Mouse (Mus musculus) heart, adult 2 months (tissue): Measurements from ENCODE around the gene Tcf7l1. TPM values are rescaled to one million over a fixed set of nuclear protein-coding genes. Genes with fewer than 3 reads are reported as not detected.

Source experiments
- DNase-seq, 2 experiments: peaks; one replicate each; pipeline ENCODE4 v3.0.0; 2021
- H3K27ac ChIP-seq: fragments of 200-600 bp; 2 replicates; pipeline ENCODE4 v1.8.1; 2022
- H3K27me3 ChIP-seq: fragments of 200-500 bp; 2 replicates; pipeline ENCODE4 v1.6.1; 2012; ENCODE audit warnings: mild to moderate bottlenecking, low read length, inconsistent platforms, mixed read lengths; ENCODE audit not compliant: control insufficient read depth, insufficient read depth
- H3K36me3 ChIP-seq: fragments of 200-500 bp; 2 replicates; pipeline ENCODE4 v1.6.1; 2012; ENCODE audit warnings: low read length, inconsistent platforms; ENCODE audit not compliant: control insufficient read depth, insufficient read depth
- H3K4me1 ChIP-seq: fragments of 200-500 bp; 2 replicates; pipeline ENCODE4 v1.6.1; 2011; ENCODE audit warnings: low read length; ENCODE audit not compliant: control insufficient read depth, insufficient read depth
- H3K4me3 ChIP-seq: fragments of 200-600 bp; 2 replicates; pipeline ENCODE4 v1.8.1; 2022
- H3K79me2 ChIP-seq: fragments of 200-500 bp; replicated peaks from 2 replicates; pipeline ENCODE4 v1.6.1; 2012; ENCODE audit warnings: mild to moderate bottlenecking, inconsistent platforms, low read length, moderate library complexity, mixed read lengths; ENCODE audit not compliant: control insufficient read depth, insufficient read depth
- H3K9ac ChIP-seq: fragments of 200-500 bp; 2 replicates; pipeline ENCODE4 v1.6.1; 2012; ENCODE audit warnings: low read depth, mild to moderate bottlenecking, control low read depth, inconsistent platforms, low read length, mixed read lengths
- CTCF ChIP-seq: fragments of 200-600 bp; IDR thresholded peaks from 2 replicates; pipeline ENCODE4 v1.8.1; 2022; ENCODE audit warnings: antibody characterized with exemption, mild to moderate bottlenecking, moderate library complexity
- EP300 ChIP-seq: fragments of 200-500 bp; IDR thresholded peaks from 2 replicates; pipeline ENCODE4 v1.6.1; 2011; ENCODE audit warnings: low read depth, low read length, control low read depth; ENCODE audit not compliant: insufficient read depth
- POLR2A ChIP-seq: fragments of 200-500 bp; IDR thresholded peaks from 2 replicates; pipeline ENCODE4 v1.6.1; 2011; ENCODE audit warnings: mild to moderate bottlenecking, low read depth, low read length, control low read depth; ENCODE audit not compliant: insufficient read depth
- WGBS: fragments of 180-500 bp; shearing (Covaris S2); methylation state at CpG from one replicate; pipeline ENCODE4 v1.1.7; 2018; 5-methylcytosine and 5-hydroxymethylcytosine counted together
- intact Hi-C: fragments of 180-260 bp; cut with DNase I; formaldehyde crosslinking; loops from one replicate; pipeline ENCODE4 v1.15.1; 2025
- polyA plus RNA-seq: library from polyadenylated mRNA; depleted of rRNA; stranded (reverse); fragments of >200 nt; gene quantifications from 2 replicates; pipeline ENCODE4 v1.2.3, GENCODE M21; 2012
- total RNA-seq, 2 experiments: library from RNA; stranded (reverse); gene quantifications; 2 replicates each; pipeline ENCODE4 v1.2.3; 2021

The Tcf7l1 gene
- total and polyA plus RNA-seq, 3 experiments = 8.8 to 17.7 (median 10.0) TPM

GRCm38 (mm10) chr6:72690595-72690994 is 98.5 kb downstream of the Tcf7l1 start:
- no peak overlapping the region for H3K27ac ChIP-seq
- H3K4me3 ChIP-seq = no peak overlapping the region
- DNase-seq = peak in 1 of 2 experiments; percentile 17
- 42% methylated on average over 10 of the region's 10 CpGs for WGBS
- no peaks in the 10 kb centered on the region for H3K79me2 ChIP-seq
- intact Hi-C loops = no loop called here
- no peaks in the 10 kb centered on the region for H3K27me3 ChIP-seq
- peaks cover 31% of the 10 kb centered on the region for H3K4me1 ChIP-seq
- TF ChIP-seq POLR2A = no peak
- TF ChIP-seq EP300 = no peak
- no peak for TF ChIP-seq CTCF
- no peak overlapping the region for H3K9ac ChIP-seq
- H3K36me3 ChIP-seq = no peaks in the 10 kb centered on the region; the same call in 1 of the 2 replicates

- no peak overlapping the region for H3K27ac ChIP-seq
- no peak overlapping the region for H3K9ac ChIP-seq
- TF ChIP-seq POLR2A (no peak), EP300 (no peak), CTCF (no peak)
- WGBS = 77% methylated on average over 8 of the region's 8 CpGs
- no peaks in the 10 kb centered on the region for H3K79me2 ChIP-seq
- H3K4me1 ChIP-seq = peaks cover 31% of the 10 kb centered on the region
- H3K36me3 ChIP-seq = no peaks in the 10 kb centered on the region; the same call in 1 of the 2 replicates
- no peaks in the 10 kb centered on the region for H3K27me3 ChIP-seq
- H3K4me3 ChIP-seq = no peak overlapping the region
- DNase-seq = no peak
- intact Hi-C loops = no loop called here
Observed at GRCm38 (mm10) chr6:72690001-72690400, 99.1 kb downstream of the Tcf7l1 start.

GRCm38 (mm10) chr6:72689046-72689445 is 100.0 kb downstream of the Tcf7l1 start:
- H3K79me2 ChIP-seq = no peaks in the 10 kb centered on the region
- peaks cover 28% of the 10 kb centered on the region for H3K4me1 ChIP-seq
- no peaks in the 10 kb centered on the region; the same call in 1 of the 2 replicates for H3K36me3 ChIP-seq
- no peak overlapping the region for H3K4me3 ChIP-seq
- no peak for DNase-seq
- no peaks in the 10 kb centered on the region for H3K27me3 ChIP-seq
- no peak overlapping the region for H3K27ac ChIP-seq
- intact Hi-C loops = loop anchor here (2.0 kb wide), 1 partner anchor 16 kb away; no protein-coding TSS in a partner anchor
- TF ChIP-seq CTCF (no peak), EP300 (no peak), POLR2A (no peak)
- 46% methylated on average over 5 of the region's 5 CpGs for WGBS
- no peak overlapping the region for H3K9ac ChIP-seq

GRCm38 (mm10) chr6:72685165-72685564 is 103.9 kb downstream of the Tcf7l1 start:
- H3K9ac ChIP-seq = no peak overlapping the region
- H3K27ac ChIP-seq = no peak overlapping the region; the same call in 1 of the 2 replicates

GRCm38 (mm10) chr6:72684260-72684805 is 104.7 kb downstream of the Tcf7l1 start:
- 67% methylated on average over 4 of the region's 4 CpGs for WGBS
- no peaks in the 10 kb centered on the region for H3K27me3 ChIP-seq
- no peak overlapping the region for H3K4me3 ChIP-seq
- no peak overlapping the region for H3K9ac ChIP-seq
- H3K4me1 ChIP-seq = peaks cover 21% of the 10 kb centered on the region
- 0 out of 2 replicates have a peak, but pooled peaks cover 2% of the 10 kb centered on the region for H3K79me2 ChIP-seq
- H3K36me3 ChIP-seq = peaks cover 2% of the 10 kb centered on the region; the same call in 1 of the 2 replicates
- intact Hi-C loops = loop anchor here (5.0 kb wide), 1 partner anchor 33 kb away; no protein-coding TSS in a partner anchor
- TF ChIP-seq EP300 (no peak), CTCF (no peak), POLR2A (no peak)
- H3K27ac ChIP-seq = no peak overlapping the region
- peak in 1 of 2 experiments; percentile 29 for DNase-seq

More at GRCm38 (mm10) chr6:72685165-72685564, 103.9 kb downstream of the Tcf7l1 start:
- Histone ChIP-seq H3K27me3 (no peaks in the 10 kb centered on the region), H3K79me2 (no peaks in the 10 kb centered on the region), H3K4me3 (no peak overlapping the region), H3K4me1 (peaks cover 25% of the 10 kb centered on the region), H3K36me3 (peaks cover 2% of the 10 kb centered on the region; the same call in 1 of the 2 replicates)
- TF ChIP-seq POLR2A (no peak), CTCF (no peak), EP300 (no peak)
- DNase-seq = peak; percentile 53 to 66
- intact Hi-C loops = no loop called here
- WGBS = 33% methylated on average over 9 of the region's 9 CpGs

GRCm38 (mm10) chr6:72682238-72682637 is 106.8 kb downstream of the Tcf7l1 start:
- Histone ChIP-seq H3K36me3 (peaks cover 2% of the 10 kb centered on the region; the same call in 1 of the 2 replicates), H3K27ac (no peak overlapping the region), H3K27me3 (no peaks in the 10 kb centered on the region), H3K79me2 (peaks cover 2% of the 10 kb centered on the region; the same call in 1 of the 2 replicates), H3K9ac (no peak overlapping the region), H3K4me3 (no peak overlapping the region), H3K4me1 (peaks cover 20% of the 10 kb centered on the region)
- TF ChIP-seq CTCF (no peak), POLR2A (no peak), EP300 (no peak)
- intact Hi-C loops = loop anchor here (5.0 kb wide), 1 partner anchor 35 kb away; no protein-coding TSS in a partner anchor
- DNase-seq = no peak
- WGBS = 61% methylated on average over 4 of the region's 4 CpGs
